Mouse (Mus musculus): ENCODE measurements around the gene Cdc42se1.

The Cdc42se1 gene

DNA sequence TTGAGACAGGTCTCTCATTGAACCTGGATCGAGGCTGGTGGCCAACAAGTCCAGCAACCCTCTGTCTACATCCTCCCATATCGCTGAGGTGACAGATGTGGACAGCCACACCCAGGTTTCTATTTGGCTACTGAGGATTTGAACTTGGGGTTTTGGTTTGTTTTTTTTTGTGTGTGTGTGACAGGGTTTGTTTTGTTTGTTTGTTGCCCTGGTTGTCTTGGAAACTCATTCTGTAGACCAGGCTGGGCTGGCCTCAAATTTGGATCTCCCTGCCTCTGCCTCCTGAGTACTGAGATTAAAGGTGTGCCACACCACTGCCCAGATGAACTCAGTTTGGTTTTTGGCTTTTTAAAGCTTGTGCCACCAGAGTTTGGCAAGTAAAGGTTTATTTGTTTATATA is 5.5 kb upstream of the Cdc42se1 start:
- no peak for DNase-seq (ENCODE audit: low read depth, low spot score)

GRCm38 (mm10) chr3:95224295-95224694 is 4.2 kb upstream of the Cdc42se1 start:
- DNase-seq (ENCODE audit: low read depth, low spot score), result peak; percentile 95

GRCm38 (mm10) chr3:95227214-95227613 is 1.3 kb upstream of the Cdc42se1 start:
- no peak for DNase-seq (ENCODE audit: low read depth, low spot score)

GRCm38 (mm10) chr3:95228894-95229780 is 605 bp downstream of the Cdc42se1 start:
- DNase-seq (ENCODE audit: low read depth, low spot score), result peak; percentile 51

DNA sequence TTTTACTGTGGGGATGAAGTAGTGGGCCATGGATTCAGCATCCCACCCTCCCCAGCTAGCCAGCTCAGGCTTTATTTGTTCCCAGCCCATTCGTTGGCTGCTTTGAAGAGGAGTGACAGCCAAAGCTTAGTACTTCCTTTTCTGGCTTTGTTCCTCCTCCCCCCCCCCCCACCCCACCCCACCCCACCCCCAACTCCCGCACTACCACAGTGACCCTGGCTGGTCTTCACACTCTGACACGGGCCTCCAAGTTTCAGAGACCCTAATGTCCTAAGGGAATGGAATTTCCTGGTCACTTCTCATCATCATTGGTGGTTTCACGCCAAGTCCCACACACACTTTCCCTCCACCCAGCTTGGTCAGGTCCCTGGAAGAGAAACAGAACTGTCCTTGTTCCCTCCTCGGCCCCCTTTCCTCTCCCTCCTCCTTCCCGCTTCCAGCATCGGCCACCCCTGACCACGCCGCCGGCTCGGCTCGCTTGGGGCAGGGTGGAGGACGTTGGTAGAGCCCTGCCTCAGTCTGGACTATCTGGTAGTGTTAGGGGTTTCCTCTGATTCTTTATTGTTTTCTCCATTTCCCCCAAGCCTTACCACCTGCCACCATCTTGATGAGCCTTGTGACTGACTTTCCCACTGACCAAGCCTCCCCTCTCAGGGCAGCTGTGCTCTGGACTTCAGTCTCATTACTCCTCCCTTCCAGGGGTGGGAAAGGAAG is 1.4 kb downstream of the Cdc42se1 start:
- no peak for DNase-seq (ENCODE audit: low read depth, low spot score)

DNA sequence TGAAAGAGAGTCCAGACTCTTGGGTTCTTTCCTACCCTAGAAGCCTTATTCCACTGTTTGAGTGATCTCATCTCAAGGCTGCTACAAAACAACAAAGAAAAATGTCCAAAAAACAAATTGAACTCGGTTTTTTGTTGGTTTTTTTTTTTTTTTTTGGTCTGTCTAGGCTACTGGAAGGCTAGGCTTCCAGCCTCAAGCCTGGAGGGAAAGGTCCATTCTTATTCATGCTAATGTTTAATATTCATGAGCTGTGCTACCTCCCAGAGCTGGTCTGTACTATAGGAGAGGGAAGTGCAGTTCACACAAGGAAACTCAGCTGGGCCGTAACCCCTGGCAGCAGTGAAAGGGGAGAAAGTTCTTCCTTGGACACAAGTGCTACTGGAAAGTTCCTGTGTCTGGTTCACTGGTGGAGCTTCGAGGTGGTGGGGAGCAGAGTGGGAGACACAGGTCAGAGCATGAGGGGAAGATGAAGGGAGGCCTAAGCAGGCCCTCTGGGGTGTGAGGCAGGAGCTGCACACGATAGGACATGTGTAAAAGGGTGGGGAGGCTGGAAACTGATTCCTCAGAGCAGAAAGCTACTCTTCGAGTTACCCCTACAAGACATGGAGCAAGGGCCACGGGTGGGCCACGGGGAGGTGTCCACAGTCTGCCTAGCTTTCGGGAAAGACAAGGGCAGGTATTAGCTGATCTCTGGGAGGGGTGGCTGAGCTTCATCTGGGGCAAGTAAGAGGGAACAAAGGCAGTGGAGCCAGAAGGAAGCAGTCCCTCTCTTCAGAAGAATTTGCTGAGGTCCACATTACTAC is 2.2 kb downstream of the Cdc42se1 start:
- peak; percentile 82 for DNase-seq (ENCODE audit: low read depth, low spot score)

GRCm38 (mm10) chr3:95231298-95232221 is 3.0 kb downstream of the Cdc42se1 start, which contains the start of gene Mllt11:
TSS of gene Mllt11 (minus strand) at chr3:95232171.
- DNase-seq (ENCODE audit: low read depth, low spot score), result no peak

DNA sequence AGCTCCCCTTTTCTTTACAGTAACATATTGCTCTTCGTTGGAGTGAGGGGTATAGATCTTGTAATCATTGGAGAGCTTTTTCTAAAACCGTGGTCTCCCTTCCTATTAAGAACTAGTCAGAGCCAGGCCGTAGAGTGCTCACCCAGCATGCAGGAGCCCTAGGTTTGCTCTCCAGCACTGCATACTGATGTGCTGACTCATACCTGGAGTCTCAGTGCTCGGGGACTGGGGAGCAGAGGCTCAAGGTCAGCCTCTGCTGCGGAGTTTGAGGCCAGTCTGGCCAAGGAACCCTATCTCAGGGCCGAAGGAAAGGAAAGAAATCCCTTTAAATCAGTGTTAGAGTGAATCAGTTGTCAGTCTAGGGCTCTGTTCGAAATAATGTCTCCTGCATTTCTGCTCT is 4.2 kb downstream of the Cdc42se1 start:
- peak; percentile 49 for DNase-seq (ENCODE audit: low read depth, low spot score)

- DNase-seq (ENCODE audit: low read depth, low spot score), result no peak
These were observed 4.9 kb downstream of the Cdc42se1 start for GRCm38 (mm10) chr3:95233303-95233980.

- no peak for DNase-seq (ENCODE audit: low read depth, low spot score)
These were observed 7.1 kb downstream of the Cdc42se1 start for GRCm38 (mm10) chr3:95235386-95236301.

- no peak for DNase-seq (ENCODE audit: low read depth, low spot score)
These were observed 9.1 kb downstream of the Cdc42se1 start for GRCm38 (mm10) chr3:95237541-95238099.

DNA sequence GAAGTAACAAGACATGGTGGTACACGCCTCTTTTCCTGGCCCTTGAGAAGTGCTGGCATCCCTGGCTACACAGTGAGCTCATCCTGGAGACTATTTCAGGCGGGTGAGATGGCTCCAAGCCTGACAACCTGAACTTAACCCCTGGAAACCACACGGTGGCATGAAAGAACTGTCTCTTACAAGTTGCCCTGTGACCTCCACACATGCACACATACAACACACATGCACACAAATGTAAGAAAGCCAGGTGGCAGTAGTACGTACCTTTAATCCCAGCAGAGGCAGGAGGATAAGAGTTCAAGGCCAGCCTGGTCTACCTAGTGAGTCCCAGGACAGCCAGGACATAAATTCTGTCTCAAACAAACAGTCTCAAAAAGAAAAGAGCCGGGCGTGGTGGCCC is 10.5 kb downstream of the Cdc42se1 start:
- peak; percentile 57 for DNase-seq (ENCODE audit: low read depth, low spot score)

- no peak for DNase-seq (ENCODE audit: low read depth, low spot score)
These were observed 11.4 kb downstream of the Cdc42se1 start for GRCm38 (mm10) chr3:95239971-95240370.

GRCm38 (mm10) chr3:95240900-95241299 is 12.4 kb downstream of the Cdc42se1 start:
- DNase-seq (ENCODE audit: low read depth, low spot score), result peak; percentile 67

- no peak for DNase-seq (ENCODE audit: low read depth, low spot score)
These were observed 13.0 kb downstream of the Cdc42se1 start, which contains the start of gene Gm128 for GRCm38 (mm10) chr3:95241498-95241897. TSS of gene Gm128 (minus strand) at chr3:95241598.

DNA sequence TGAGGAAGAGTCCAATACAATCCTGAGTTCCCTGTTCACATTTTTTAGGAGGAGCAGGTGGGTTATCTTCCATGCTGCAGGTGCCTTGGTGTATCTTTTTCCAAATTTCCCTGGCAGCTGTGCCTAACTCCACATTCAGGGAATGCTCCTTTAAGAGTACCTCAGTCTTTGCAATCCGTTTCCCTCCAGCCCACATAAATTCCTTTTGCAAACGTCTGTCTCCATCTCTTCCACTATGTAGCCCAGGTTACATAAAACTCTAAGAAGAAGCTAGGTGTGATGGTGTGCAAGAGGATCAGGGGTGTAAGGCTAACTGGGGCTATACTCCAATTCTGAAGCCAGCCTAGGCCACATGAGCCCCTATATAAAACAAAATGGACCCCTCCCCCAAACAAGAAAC is 14.6 kb downstream of the Cdc42se1 start:
- DNase-seq (ENCODE audit: low read depth, low spot score), result no peak

- DNase-seq (ENCODE audit: low read depth, low spot score), result no peak
These were observed 18.1 kb downstream of the Cdc42se1 start for GRCm38 (mm10) chr3:95246465-95247231.

All from ES-CJ7 (cell line).